Mouse (Mus musculus) MEL (cell line): Measurements from ENCODE around the gene Zfp524.

Experiments
- CTCF ChIP-seq, 3 experiments: IDR thresholded peaks in 2 of 3; conservative IDR thresholded peaks in 1 of 3; 2 replicates each; pipeline ENCODE4 v1.5.1; 2011 to 2012; ENCODE audit warnings: low read length in 3 of 3, low read depth in 2 of 3, mild to moderate bottlenecking in 2 of 3, improper control_type of control experiment in 1 of 3, inconsistent platforms in 1 of 3, mixed read lengths in 1 of 3, moderate library complexity in 1 of 3; ENCODE audit not compliant: control insufficient read depth in 1 of 3, insufficient read depth in 1 of 3, poor library complexity in 1 of 3, severe bottlenecking in 1 of 3
- GATA1 ChIP-seq: IDR thresholded peaks from 2 replicates; pipeline ENCODE4 v1.6.1; 2011; ENCODE audit warnings: low read depth, low read length, improper control_type of control experiment
- MAFK ChIP-seq: IDR thresholded peaks from 2 replicates; pipeline ENCODE4 v1.6.1; 2011; ENCODE audit warnings: low read depth, mild to moderate bottlenecking, low read length, improper control_type of control experiment, borderline replicate concordance
- NRF1 ChIP-seq: IDR thresholded peaks from 2 replicates; pipeline ENCODE4 v1.6.1; 2014; ENCODE audit warnings: low read depth, mild to moderate bottlenecking, inconsistent platforms, low read length, improper control_type of control experiment, moderate library complexity; ENCODE audit not compliant: poor library complexity, insufficient read depth, severe bottlenecking
- POLR2A ChIP-seq, 2 experiments: IDR thresholded peaks; 2 replicates each; pipeline ENCODE4 v1.6.1; 2011 to 2012; ENCODE audit warnings: low read length in 2 of 2, mild to moderate bottlenecking in 2 of 2, control low read depth in 1 of 2, improper control_type of control experiment in 1 of 2, low read depth in 1 of 2, moderate library complexity in 1 of 2; ENCODE audit not compliant: control insufficient read depth in 1 of 2, insufficient read depth in 1 of 2, poor library complexity in 1 of 2
- POLR2AphosphoS5 ChIP-seq: IDR thresholded peaks from 2 replicates; pipeline ENCODE4 v1.6.1; 2012; ENCODE audit warnings: low read depth, borderline replicate concordance, mild to moderate bottlenecking, inconsistent platforms, low read length, moderate library complexity, mixed read lengths
- TCF12 ChIP-seq: IDR thresholded peaks from 2 replicates; pipeline ENCODE4 v1.6.1; 2014; ENCODE audit warnings: low read depth, mild to moderate bottlenecking, inconsistent platforms, low read length, improper control_type of control experiment, moderate library complexity

DNA sequence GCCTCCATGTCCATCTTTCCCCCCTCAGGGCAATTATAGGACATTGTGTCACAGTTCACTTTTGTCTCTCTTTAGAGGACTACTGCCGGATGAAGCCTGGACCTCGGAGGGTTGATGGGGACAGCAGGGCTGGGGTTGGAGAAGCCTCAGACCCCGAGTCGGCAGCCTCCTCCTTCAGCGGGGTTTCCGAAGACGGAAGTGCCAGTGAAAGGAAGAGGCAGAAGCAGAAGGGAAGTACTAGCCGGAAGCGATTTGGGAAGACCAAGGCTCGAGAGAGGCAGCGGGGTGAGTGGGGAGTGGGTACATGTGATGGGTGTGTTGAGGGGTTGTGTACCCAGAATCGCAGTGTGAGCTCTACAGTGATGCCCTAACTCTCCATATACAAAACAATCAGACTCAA lies 45.2 kb downstream of the Zfp524 start:
- TF ChIP-seq POLR2AphosphoS5 (no peak), TCF12 (no peak), POLR2A (IDR thresholded peaks at IDR 0.05; ENCODE audit: control insufficient read depth in 1 of 2, insufficient read depth in 1 of 2, low read depth in 1 of 2, low read length in 2 of 2, poor library complexity in 1 of 2) (no peak), GATA1 (no peak), MAFK (no peak), CTCF (IDR thresholded peaks at IDR 0.05 in 2 of 3, conservative IDR thresholded peaks at IDR 0.05 in 1 of 3; ENCODE audit: control insufficient read depth in 1 of 3, insufficient read depth in 1 of 3, low read depth in 2 of 3, low read length in 3 of 3, poor library complexity in 1 of 3, severe bottlenecking in 1 of 3) (no peak), NRF1 (no peak)
